Mouse (Mus musculus) frontal cortex, adult (tissue): ENCODE data around the gene Olfr46.
"Not testable (repeated sequence)": the region's sequence is repeated elsewhere in the genome, so short reads cannot be mapped to it uniquely, and the experiment has no call there.

ENCODE experiments used
- ATAC-seq: cut with Nextera tagmentation; 2 replicates; pipeline ENCODE4 v1.9.2; 2017; ENCODE audit warnings: mild to moderate bottlenecking, moderate library complexity, mixed read lengths; ENCODE audit not compliant: low TSS enrichment

The Olfr46 gene

DNA sequence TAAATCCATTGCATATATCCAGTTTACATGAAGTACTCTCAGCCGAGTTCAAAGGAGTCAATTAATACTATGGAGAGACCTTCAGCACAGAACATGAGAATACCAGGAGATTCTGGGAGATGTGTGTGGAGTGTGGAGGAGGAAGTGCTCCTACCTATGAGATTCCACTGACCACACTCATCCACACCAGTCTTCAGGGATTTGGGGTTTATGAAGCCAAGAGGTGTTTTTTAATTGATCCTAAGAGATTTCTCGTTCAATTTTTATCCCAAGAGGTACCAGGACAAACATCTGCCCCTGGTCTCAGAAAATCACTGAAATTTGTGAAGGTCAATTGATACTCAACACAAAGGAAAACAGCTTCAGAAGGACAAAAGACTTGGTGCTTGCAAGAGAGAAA, at the start of gene Olfr46:
Olfr46 (plus strand) TSS at position 301 of the 400 bp plus-strand sequence.
- not testable (repeated sequence) for ATAC-seq

DNA sequence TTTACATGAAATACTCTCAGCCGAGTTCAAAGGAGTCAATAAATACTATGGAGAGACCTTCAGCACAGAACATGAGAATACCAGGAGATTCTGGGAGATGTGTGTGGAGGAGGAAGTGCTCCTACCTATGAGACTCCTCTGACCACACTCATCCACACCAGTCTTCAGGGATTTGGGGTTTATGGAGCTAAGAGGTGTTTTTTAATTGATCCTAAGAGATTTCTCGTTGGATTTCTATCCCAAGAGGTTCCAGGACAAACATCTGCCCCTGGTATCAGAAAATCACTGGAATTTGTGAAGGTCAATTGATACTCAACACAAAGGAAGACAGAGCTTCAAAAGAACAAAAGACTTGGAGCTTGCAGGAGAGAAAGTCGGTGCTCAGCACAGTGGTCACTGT, 33.5 kb upstream of the Olfr46 start, which contains the start of gene Olfr538:
Olfr538 (plus strand) TSS at position 301 of the 400 bp plus-strand sequence.
- ATAC-seq: no peak

DNA sequence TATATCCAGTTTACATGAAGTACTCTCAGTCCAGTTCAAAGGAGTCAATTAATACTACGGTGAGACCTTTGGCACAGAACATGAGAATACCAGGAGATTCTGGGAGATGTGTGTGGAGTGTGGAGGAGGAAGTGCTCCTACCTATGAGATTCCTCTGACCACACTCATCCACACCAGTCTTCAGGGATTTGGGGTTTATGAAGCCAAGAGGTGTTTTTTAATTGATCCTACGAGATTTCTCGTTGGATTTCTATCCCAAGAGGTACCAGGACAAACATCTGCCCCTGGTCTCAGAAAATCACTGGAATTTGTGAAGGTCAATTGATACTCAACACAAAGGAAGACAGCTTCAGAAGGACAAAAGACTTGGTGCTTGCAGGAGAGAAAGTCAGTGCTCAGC, 27.6 kb downstream of the Olfr46 start, which contains the start of gene Olfr61:
Olfr61 (plus strand) TSS at position 301 of the 400 bp plus-strand sequence.
- ATAC-seq: not testable (repeated sequence)

DNA sequence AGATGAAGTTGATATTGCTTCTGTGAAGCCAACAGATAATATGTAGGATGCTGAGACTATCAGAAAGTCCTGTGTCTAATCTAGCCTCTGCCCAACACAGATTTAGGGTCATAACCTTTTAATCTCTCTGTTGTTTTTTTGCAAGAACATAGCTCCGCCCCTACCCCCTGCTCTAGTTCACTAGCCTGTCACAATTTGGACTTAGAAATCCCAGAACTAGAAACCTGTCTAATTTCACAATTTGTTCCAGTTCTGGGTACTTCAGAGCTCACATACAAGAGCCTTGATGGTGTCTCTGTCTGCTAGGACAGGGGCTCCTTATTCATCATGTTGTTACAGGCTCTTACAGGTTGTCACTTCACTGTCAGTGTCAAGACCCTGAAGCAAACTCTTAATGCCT, 29.5 kb downstream of the Olfr46 start:
- ATAC-seq: no peak

DNA sequence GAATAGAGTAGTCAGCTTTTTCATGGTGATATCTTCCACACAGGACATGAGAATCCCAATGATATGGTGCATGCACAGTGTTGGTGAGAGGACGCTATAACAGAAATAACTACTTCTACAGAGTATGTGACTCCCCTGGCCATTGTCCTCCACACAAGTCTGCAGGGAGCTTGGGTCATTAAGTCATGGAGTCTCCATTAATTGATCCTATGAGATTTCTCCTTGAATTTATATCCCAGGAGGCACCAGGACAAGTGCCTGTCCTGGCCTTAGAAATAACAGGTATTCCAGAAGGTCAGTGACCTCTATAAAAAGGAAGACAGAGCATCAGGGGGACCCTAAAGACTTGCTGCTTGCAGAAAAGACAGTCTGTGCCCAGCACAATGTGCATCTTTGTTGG, 45.1 kb downstream of the Olfr46 start, which contains the start of gene Olfr53:
Olfr53 (plus strand) TSS at position 301 of the 400 bp plus-strand sequence.
- ATAC-seq: no peak

DNA sequence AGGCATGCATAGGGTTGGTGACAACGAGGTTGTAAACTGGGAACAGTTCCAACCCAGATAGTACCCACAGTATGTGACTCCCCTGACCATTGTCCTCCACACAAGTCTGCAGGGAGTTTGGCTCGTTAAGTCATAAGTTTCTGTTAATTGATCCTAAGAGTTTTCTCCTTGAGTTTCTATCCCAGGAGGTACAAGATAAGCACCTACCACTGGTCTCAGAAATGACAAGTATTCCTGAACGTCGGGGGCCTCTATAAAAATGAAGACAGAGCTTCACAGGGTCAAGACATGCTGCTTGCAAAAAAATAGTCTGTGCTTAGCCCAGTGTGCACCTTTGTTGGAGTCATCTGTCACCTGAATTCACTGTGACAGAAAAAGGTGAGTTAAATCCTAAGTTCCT, 58.6 kb downstream of the Olfr46 start, which contains the start of gene Olfr539:
Olfr539 (plus strand) TSS at position 301 of the 400 bp plus-strand sequence.
- no peak for ATAC-seq
